Mouse (Mus musculus): ENCODE measurements at regions not wholly inside any gene's neighbourhood (a gene's known extent, or its start where the extent isn't known, plus 50 kb on each side); places are given as distances from the start of the nearest gene placed in this dataset.
A peak's percentile ranks its signal among the peaks of the same experiment; 100 is the strongest.

DNA sequence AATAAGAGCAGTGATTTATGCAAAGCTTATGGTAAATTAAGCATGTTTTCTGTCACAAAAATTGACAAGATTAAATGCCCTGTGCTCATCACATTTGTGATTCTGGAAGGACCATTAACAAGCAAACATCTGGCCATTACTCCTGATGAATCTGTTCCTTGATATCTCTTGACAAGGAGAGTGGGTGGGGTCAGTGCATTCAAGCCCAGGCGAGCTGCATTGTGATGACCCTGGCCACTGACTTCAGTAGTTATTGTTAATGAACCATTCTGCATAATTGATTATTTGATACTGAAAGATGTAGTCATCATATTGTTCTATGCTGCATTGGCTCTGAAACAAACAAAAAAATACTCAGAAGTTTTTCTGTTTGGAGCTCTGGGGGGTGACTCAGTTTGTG lies 115.4 kb upstream of the Prmt6 start:
- ATAC-seq (ENCODE audit: insufficient number of reproducible peaks, low FRiP score, low TSS enrichment): no peak

DNA sequence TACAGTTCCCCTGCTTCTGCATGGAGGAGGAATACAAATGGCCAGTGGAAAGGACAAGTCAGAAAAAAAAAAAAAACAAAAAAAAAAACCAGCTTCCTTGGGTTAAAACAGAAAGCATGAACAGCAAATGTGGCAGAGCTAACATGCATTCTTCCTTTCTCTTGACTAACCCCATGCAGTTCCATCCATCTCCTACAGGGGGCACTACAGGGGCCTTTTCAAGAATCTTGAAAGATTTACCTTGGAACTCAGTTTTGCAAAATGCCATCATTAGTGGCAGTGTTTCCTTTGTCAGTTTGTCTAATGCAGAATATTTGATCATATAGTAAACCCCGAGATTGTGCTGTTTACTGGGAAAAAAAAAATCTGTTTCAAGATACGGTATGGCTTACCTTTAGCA lies 111.1 kb upstream of the Prmt6 start:
- no peak for ATAC-seq (ENCODE audit: insufficient number of reproducible peaks, low FRiP score, low TSS enrichment)

DNA sequence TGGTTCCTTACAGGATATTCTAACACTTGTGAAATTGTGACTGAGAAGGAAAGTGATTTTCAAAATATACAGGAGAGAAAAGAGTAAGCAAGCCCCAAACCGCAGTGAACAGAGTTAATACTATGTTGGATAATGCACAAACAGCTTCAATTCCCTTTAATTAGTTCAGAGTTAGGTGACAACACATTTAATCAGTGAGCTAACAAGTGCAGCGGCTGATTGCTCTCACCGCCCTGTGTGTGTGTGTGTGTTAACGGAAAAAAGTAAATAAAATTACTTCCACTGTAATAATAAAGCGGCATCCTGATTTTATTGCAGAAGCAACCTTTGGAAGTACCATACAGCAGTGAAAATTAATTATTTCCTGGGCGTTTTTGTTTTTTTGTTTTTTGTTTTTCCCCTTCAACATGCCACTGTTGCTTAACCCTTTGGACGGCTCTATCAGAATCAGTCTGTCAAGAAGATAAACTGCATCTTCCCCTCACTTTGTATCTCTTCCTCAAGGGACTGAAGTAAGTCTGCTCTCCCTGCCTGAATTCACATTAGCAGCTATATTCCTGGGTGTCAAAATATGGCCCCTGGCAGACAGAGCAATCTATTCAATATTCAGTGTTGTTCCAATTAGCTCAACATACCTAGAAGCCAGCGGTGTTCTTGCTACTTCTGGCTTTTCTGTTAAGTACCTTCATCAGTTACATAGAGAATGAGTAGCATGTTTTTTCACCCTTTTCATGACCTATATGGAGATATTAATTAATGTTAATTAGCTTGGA lies 106.2 kb upstream of the Prmt6 start:
- ATAC-seq (ENCODE audit: insufficient number of reproducible peaks, low FRiP score, low TSS enrichment): no peak

DNA sequence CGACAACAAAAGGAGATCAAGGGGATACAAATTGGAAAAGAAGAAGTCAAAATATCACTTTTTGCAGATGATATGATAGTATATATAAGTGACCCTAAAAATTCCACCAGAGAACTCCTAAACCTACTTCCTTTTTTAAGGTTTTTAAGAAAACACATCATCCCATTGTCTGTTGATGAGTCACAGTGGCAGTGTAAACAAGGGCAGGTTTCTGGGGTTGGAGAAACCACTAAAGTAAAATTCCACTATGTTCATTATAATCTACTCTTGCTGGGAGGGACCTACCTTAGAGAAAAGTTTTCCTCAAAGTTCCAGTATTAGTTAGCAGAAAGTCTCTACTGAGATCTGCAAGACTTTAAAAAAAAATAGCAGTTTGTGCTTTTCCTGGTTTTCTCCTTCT lies 102.9 kb upstream of the Prmt6 start:
- ATAC-seq (ENCODE audit: insufficient number of reproducible peaks, low FRiP score, low TSS enrichment): no peak

DNA sequence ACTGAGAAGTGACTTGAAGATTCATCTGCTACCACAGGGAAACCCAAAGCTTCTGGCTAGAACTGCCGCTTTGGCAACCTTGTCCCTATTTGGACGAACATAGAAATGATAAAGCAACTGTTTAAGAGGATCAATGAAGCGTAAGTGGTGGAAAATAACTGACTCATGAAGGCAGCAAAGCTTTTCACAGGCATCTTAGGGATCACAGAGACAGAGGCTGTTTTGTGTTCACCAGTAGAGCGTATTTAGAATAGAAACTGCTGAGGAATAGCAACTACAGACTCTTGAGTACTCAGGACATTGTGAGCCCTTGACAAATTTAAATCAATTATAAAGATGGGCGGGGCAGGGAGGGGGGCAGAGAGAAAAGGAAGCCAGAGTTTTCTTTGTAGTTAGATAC lies 99.3 kb upstream of the Prmt6 start:
- no peak for ATAC-seq (ENCODE audit: insufficient number of reproducible peaks, low FRiP score, low TSS enrichment)

DNA sequence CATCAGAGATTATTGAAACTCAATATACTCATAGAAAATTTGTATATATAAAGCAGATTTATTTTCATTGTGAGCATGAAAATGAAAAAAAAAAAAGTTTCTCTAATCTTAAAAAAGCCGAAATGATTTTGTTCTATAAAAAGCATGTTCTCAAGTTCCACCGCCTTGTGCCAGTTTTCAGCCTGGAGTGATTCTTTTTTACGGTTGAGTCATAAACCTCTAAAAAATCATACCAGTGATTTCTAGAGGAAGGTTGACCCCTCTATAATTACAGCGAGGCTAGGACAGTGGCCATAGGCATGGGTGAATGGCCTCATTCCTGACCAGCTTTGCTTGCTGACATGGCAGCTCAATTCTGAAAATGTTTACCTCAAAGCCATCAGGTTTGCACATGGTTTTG lies 98.6 kb upstream of the Prmt6 start:
- ATAC-seq (ENCODE audit: insufficient number of reproducible peaks, low FRiP score, low TSS enrichment): no peak

DNA sequence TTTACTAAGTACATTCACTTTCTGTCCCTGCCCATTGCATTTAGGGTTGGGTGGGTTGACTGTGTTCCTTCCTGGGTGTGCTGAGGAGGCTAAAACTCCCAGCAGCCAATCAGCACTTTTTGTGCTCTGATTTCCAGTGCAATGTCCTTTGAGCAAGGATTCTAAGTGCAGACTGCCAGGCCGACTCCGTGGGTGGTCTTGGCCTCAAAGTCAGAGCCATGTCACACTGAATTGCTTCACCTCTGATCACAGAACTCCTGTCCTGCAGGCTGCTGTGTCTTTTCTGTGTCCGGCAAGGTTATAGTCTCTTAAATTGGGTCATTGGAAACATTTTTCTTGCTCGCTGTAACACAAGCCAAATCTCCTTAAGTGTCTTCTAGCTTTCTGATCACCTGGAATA lies 94.0 kb upstream of the Prmt6 start:
- peak; percentile 83 for ATAC-seq (ENCODE audit: insufficient number of reproducible peaks, low FRiP score, low TSS enrichment)

DNA sequence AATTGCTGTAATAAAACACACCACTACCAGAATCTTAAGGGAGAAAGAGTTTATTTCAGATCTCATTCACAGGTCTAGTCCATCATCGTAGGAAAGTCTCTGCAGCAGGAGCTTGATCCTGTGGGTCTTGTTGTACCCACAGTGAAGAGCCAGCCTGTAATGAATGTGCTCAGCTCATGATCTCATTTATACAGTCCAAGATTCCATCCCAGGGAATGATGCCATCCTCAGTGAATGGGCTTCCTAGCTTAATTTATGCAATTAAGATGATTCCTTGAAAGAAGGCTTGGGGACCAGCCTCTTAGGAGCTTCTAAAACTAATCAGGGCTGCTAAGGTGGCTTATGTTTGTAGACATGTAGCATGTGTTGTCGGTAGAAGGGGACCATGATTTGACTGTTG lies 89.3 kb upstream of the Prmt6 start:
- ATAC-seq (ENCODE audit: insufficient number of reproducible peaks, low FRiP score, low TSS enrichment): no peak

DNA sequence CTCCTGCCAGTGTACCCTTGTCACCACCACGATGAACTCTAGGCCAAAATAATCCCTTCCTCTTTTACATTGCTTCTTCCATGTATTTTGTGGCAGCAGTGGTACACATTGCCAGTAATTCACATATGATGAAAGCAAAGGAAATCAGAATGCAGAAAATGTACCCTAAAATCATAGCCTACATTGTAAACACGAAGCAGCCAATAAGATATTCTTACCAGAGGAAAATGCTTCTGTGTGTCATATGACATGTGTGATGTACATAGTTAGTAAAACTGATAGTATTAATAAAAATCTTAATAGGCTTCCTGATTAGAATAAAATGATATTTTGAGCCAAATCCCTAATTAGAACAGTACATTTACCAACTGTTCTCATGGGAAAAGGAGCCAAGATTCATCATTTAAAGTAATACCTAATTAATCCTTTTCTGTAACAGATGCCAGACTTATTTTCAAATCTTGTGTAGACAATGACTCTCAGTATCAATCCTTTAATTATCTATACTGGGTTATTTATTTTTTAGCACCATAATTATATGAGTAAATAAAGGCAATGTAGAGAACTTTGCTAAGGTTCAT lies 88.3 kb upstream of the Prmt6 start:
- ATAC-seq (ENCODE audit: insufficient number of reproducible peaks, low FRiP score, low TSS enrichment): no peak

DNA sequence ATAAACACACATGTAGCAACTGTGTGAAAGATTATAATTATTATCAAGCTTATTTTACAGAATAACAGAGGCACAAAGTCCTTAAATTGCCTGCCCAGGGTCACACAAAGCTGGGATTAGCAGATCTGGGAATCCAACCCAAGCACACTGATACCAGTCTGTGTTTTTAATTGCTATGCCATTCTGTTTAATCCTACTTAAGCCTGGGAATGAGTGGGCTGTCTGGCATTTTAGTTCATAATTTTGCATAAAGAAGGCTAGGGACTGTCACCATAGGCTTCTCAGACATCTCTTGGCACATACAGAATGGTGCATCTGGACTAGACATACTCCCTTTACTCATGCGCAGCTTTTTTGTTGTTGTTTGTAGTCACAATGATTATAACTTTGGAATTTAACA lies 78.4 kb upstream of the Prmt6 start:
- ATAC-seq (ENCODE audit: insufficient number of reproducible peaks, low FRiP score, low TSS enrichment): no peak

DNA sequence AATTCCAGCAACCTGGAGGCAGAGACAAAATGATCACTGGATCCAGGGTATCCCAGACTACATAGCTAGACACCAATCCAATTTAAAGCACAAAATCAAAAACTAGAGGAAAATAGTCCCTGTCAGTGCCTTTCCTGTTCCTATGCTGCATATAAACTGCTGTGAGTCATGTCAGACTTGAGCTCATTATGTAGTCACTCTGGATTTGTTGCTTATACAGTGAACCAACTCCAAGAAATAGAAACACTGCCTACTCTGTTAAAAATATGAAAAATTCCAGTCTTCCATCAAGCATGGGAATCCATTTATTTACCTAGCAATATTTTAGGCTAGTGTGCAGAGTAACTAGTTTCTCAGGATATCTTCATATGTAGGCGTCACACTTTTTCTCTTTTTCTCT lies 59.5 kb upstream of the Prmt6 start:
- no peak for ATAC-seq (ENCODE audit: insufficient number of reproducible peaks, low FRiP score, low TSS enrichment)

DNA sequence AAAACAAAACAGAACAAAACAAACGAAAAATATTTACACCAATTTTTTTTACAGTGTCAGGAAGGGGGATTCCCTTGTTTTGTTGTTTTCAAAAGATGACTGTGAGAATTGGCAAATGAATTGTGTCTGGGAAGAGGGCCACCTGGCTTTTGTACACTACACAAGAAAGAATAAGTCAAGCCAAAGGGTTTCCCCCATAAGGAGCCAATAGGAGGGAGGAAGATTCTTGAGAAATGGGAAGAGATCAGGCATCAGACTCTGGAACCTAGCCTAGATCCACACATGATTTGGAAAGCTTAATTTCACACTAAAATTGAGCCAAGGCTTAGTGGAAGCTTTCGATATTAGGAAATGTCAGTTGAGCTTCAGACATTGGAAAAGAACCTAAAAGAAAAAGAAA lies 52.4 kb upstream of the Prmt6 start:
- no peak for ATAC-seq (ENCODE audit: insufficient number of reproducible peaks, low FRiP score, low TSS enrichment)

Measured in cerebellum, adult (tissue).